Mouse (Mus musculus): ENCODE results near the gene Desi1. TPM values are rescaled to one million over a fixed set of nuclear protein-coding genes. Genes with fewer than 3 reads are reported as not detected.
A peak's percentile ranks its signal among the peaks of the same experiment; 100 is the strongest.

The Desi1 gene
- total RNA-seq (2021) = 10 to 100 TPM; 26.9 to 30.9 TPM

- no peak for DNase-seq
- intact Hi-C loops (cut with DNase I) = no loop called here
Measured at GRCm38 (mm10) chr15:82033762-82034161, at the start of gene Desi1. Gene Desi1 (minus strand): TSS chr15:82033862.

GRCm38 (mm10) chr15:82081161-82081560, 47.5 kb upstream of the Desi1 start:
- DNase-seq = peak in 1 of 2 experiments; percentile 7
- intact Hi-C loops (cut with DNase I) = no loop called here

DNA sequence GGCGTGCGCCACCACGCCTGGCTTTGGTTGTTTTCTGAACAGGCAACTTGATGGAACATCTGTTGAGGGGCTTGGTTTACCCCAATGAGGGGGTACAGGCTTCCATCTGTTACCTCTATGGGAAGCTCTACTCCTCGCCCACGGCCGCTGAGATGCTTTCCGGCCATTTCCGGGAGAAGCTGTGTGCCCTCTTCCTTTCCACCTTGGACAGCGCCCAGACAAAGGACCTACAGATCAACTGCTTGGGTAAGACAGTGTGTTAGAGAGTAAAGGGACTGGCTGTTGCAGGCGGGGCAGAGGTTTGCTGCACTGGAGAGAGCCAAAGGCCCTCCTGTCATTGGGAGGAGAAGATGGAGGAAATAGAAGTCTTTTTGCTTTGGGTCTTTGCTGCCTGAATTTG, 46.2 kb upstream of the Desi1 start:
- intact Hi-C loops (cut with DNase I) = no loop called here
- DNase-seq = no peak

- DNase-seq = no peak
Measured at GRCm38 (mm10) chr15:82073490-82073889, 39.8 kb upstream of the Desi1 start.

GRCm38 (mm10) chr15:82071816-82072469, 38.3 kb upstream of the Desi1 start:
- DNase-seq = no peak
- intact Hi-C loops (cut with DNase I) = no loop called here

More at GRCm38 (mm10) chr15:82073490-82073889, 39.8 kb upstream of the Desi1 start:
- intact Hi-C loops (cut with DNase I) = no loop called here

DNA sequence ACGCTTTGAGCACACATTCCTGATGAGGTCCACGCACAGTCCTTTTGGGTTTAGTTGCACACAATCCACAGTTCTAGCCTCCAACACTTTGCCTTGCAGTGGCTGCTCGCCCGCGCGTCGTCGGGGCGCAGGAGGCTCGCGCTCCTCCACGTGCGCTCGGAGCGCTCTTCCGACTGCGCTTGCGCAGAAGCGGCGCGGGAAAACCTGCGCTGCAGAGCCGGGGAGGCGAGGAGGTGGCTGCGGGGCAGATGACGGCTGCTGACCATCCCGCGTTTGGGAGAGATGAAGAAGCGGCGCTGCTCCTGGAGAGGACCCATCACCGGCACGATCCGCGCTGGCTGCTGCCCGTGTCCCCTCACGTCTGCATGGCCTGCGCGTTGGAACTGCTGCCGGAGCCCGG, 36.2 kb upstream of the Desi1 start, which contains the start of gene Mei1:
Gene Mei1, plus strand, starts transcription at position 99 of the 400 bp plus-strand sequence.
- intact Hi-C loops (cut with DNase I) = no loop called here
- DNase-seq = no peak

- intact Hi-C loops (cut with DNase I) = loop anchor here (1.0 to 2.0 kb wide), 4 partner anchors 41 to 171 kb away; no protein-coding TSS in a partner anchor
- DNase-seq = peak; percentile 63 to 68
Measured at GRCm38 (mm10) chr15:82065511-82065910, 31.8 kb upstream of the Desi1 start.

DNA sequence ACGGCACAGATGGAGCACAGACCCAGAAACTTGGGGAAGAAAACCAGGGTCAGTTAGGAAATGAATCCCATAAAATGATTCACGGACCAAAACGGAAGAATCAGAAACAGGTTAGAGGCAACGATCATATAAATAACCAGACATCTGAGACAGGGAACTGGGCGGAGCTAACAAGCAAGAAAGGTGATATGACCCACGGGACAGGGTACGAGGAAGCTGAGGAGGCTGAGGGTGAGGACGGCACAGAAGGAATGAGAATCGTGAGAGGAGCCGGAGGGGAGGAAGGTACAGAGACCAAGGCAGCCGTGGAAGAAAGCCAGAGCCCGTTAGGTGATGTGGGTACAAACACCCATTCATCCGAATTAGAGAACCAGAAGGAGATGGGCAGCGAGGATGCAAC, 30.2 kb upstream of the Desi1 start:
- no peak for DNase-seq
- intact Hi-C loops (cut with DNase I) = loop anchor here (2.0 kb wide), 1 partner anchor 43 kb away; no protein-coding TSS in a partner anchor

DNA sequence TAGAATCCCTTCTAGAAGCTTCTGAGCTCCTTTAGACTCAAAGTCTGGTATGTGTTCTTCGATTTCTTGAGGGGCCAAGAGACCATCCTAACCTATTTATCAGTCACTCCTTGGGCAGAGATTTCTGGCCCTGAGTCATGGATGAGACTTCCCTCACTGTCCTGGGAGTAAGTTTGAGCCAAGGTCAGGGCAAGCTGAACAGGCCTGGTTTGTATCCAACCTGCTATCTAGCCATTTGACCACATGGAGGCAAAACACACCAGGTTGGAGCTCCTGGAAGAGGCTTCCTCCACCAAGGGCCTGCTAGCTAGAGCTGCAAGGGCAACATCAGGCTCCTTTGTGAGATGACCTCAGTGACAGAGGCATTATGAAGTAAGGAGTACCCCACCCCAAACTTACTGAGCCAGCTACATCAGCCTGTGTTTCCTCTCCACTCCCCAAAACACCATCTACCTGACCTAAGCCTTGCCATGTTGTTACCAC, 25.1 kb upstream of the Desi1 start, which contains the start of gene 4930407I10Rik:
Gene 4930407I10Rik, plus strand, starts transcription at position 433 of the 483 bp plus-strand sequence.
- intact Hi-C loops (cut with DNase I) = no loop called here
- no peak for DNase-seq

- DNase-seq = no peak
- intact Hi-C loops (cut with DNase I) = no loop called here
Measured at GRCm38 (mm10) chr15:82052544-82052943, 18.9 kb upstream of the Desi1 start.

- intact Hi-C loops (cut with DNase I) = loop anchor here (2.0 to 5.0 kb wide), 2 partner anchors 30 to 80 kb away; partner anchors contain the start of gene Ccdc134
- DNase-seq = peak; percentile 91 to 95
Measured at GRCm38 (mm10) chr15:82047080-82047883, 13.6 kb upstream of the Desi1 start, which contains the start of gene Snu13. Gene Snu13 (minus strand): TSS chr15:82047598.

GRCm38 (mm10) chr15:82046246-82046891, 12.7 kb upstream of the Desi1 start:
- intact Hi-C loops (cut with DNase I) = loop anchor here (2.0 to 5.0 kb wide), 2 partner anchors 30 to 81 kb away; partner anchors contain the start of gene Ccdc134
- DNase-seq = no peak

GRCm38 (mm10) chr15:82044166-82044784, 10.6 kb upstream of the Desi1 start:
- intact Hi-C loops (cut with DNase I) = no loop called here
- no peak for DNase-seq

DNA sequence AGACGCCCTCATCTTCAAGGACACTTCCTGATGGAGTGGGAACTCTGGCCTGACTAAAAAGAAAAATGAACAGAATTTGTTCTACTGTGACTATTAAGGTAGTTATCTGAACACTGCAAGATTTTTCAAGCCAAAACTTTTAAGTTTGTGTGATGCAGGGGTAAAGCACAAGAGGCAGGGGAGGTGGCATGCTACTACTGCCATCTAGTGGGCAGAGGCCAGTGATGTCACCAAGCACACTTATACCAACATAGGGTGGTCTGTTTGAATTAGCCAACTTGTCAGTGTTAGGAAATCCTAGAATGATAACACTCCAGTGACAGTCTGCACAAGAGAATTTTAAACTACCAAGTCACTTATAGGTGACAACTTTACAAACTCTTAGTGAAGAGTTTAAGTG, 7.0 kb upstream of the Desi1 start:
- intact Hi-C loops (cut with DNase I) = loop anchor here (1.0 kb wide), 1 partner anchor 80 kb away; the partner anchor contains the start of gene Pmm1
- peak; percentile 25 to 32 for DNase-seq

- DNase-seq = no peak
- intact Hi-C loops (cut with DNase I) = no loop called here
Measured at GRCm38 (mm10) chr15:82035904-82036689, 2.4 kb upstream of the Desi1 start.

GRCm38 (mm10) chr15:82032386-82032785, 1.3 kb downstream of the Desi1 start:
- intact Hi-C loops (cut with DNase I) = no loop called here
- DNase-seq = no peak

- no peak for DNase-seq
- intact Hi-C loops (cut with DNase I) = no loop called here
Measured at GRCm38 (mm10) chr15:82027726-82028125, 5.9 kb downstream of the Desi1 start.

GRCm38 (mm10) chr15:82027276-82027675, 6.4 kb downstream of the Desi1 start:
- no peak for DNase-seq
- intact Hi-C loops (cut with DNase I) = no loop called here

- intact Hi-C loops (cut with DNase I) = no loop called here
- DNase-seq = no peak
Measured at GRCm38 (mm10) chr15:82023965-82024635, 9.6 kb downstream of the Desi1 start.
